Mouse (Mus musculus) liver, postnatal 0 days (tissue): ENCODE data around the gene Gm11562.

Experiments used
- CTCF ChIP-seq: sonication (generic); IDR thresholded peaks from 2 replicates; pipeline ENCODE4 v1.5.1; 2016; ENCODE audit warnings: antibody characterized with exemption, low read depth
- EP300 ChIP-seq: IDR thresholded peaks from 2 replicates; pipeline ENCODE4 v1.6.1; 2016; ENCODE audit warnings: antibody characterized with exemption, low read depth, mild to moderate bottlenecking

DNA sequence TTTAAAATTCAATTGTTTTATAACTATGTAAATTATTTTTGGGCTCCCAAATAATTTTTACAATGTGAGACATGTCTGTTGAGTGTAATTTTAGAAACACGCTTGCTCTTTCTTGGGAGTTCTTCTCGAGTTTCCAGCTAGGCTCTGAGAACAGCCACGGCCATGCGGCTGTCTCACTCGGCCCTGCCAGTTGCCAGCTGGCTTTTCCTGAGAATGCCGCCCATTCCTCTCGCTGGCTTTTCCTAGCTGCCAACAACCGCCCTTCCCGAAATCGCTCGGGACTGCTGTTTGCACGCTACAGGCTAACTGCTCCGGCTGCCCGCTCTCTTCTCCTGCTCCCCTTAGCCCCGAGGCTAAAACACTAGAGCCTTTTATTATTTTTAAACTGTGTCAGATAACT, 26.2 kb upstream of the Gm11562 start:
- TF ChIP-seq CTCF (no peak), EP300 (no peak)
